Mouse (Mus musculus) MEL-GATA-1-ER (cell line): ENCODE results near the gene Npas3.

Experiments
- DNase-seq: peaks from one replicate; pipeline ENCODE4 v3.0.0-alpha.2; 2012; ENCODE audit warnings: low read depth; ENCODE audit errors: extremely low read depth

Npas3 gene

GRCm38 (mm10) chr12:53294011-53294410 lies 45.5 kb downstream of the Npas3 start:
- no peak for DNase-seq

GRCm38 (mm10) chr12:53295747-53296146 lies 47.3 kb downstream of the Npas3 start:
- no peak for DNase-seq

GRCm38 (mm10) chr12:53297946-53298840 lies 49.7 kb downstream of the Npas3 start:
- no peak for DNase-seq

- no peak for DNase-seq
These were observed 52.5 kb downstream of the Npas3 start for GRCm38 (mm10) chr12:53300964-53301363.

- no peak for DNase-seq
These were observed 53.7 kb downstream of the Npas3 start for GRCm38 (mm10) chr12:53302129-53302528.

GRCm38 (mm10) chr12:53316715-53317114 lies 68.2 kb downstream of the Npas3 start:
- DNase-seq: no peak

GRCm38 (mm10) chr12:53317801-53318200 lies 69.3 kb downstream of the Npas3 start:
- no peak for DNase-seq

GRCm38 (mm10) chr12:53320526-53320925 lies 72.0 kb downstream of the Npas3 start:
- DNase-seq: no peak

GRCm38 (mm10) chr12:53321018-53321417 lies 72.5 kb downstream of the Npas3 start:
- no peak for DNase-seq

GRCm38 (mm10) chr12:53321944-53322343 lies 73.5 kb downstream of the Npas3 start:
- no peak for DNase-seq

GRCm38 (mm10) chr12:53327653-53328188 lies 79.2 kb downstream of the Npas3 start:
- DNase-seq: no peak

GRCm38 (mm10) chr12:53328257-53328736 lies 79.8 kb downstream of the Npas3 start:
- no peak for DNase-seq

- DNase-seq: no peak
These were observed 81.7 kb downstream of the Npas3 start for GRCm38 (mm10) chr12:53330141-53330540.

- no peak for DNase-seq
These were observed 82.9 kb downstream of the Npas3 start for GRCm38 (mm10) chr12:53331391-53331790.

GRCm38 (mm10) chr12:53331800-53332199 lies 83.3 kb downstream of the Npas3 start:
- DNase-seq: no peak

- no peak for DNase-seq
These were observed 84.8 kb downstream of the Npas3 start for GRCm38 (mm10) chr12:53333251-53333650.

- DNase-seq: no peak
These were observed 90.0 kb downstream of the Npas3 start for GRCm38 (mm10) chr12:53338349-53338948.

GRCm38 (mm10) chr12:53342741-53343140 lies 94.3 kb downstream of the Npas3 start:
- no peak for DNase-seq

GRCm38 (mm10) chr12:53351860-53352259 lies 103.4 kb downstream of the Npas3 start:
- no peak for DNase-seq

GRCm38 (mm10) chr12:53365751-53366150 lies 117.3 kb downstream of the Npas3 start:
- DNase-seq: no peak

- DNase-seq: no peak
These were observed 136.4 kb downstream of the Npas3 start for GRCm38 (mm10) chr12:53384851-53385250.

- DNase-seq: no peak
These were observed 157.4 kb downstream of the Npas3 start for GRCm38 (mm10) chr12:53405856-53406255.
